Mouse (Mus musculus): Measurements from ENCODE around the gene Kcns1.
A peak's percentile ranks its signal among the peaks of the same experiment; 100 is the strongest.

Gene Kcns1

GRCm38 (mm10) chr2:164170902-164171301 is at the start of gene Kcns1:
Gene Kcns1 (minus strand): TSS chr2:164171113.
- peak; percentile 43 for DNase-seq

- no peak for DNase-seq
Observed at GRCm38 (mm10) chr2:164219295-164219694, 48.4 kb upstream of the Kcns1 start.

- no peak for DNase-seq
Observed at GRCm38 (mm10) chr2:164212711-164213110, 41.8 kb upstream of the Kcns1 start.

- DNase-seq = no peak
Observed at GRCm38 (mm10) chr2:164210892-164211291, 40.0 kb upstream of the Kcns1 start.

- no peak for DNase-seq
Observed at GRCm38 (mm10) chr2:164206676-164207075, 35.8 kb upstream of the Kcns1 start.

GRCm38 (mm10) chr2:164206011-164206410 is 35.1 kb upstream of the Kcns1 start:
- peak; percentile 26 for DNase-seq

GRCm38 (mm10) chr2:164199626-164200327 is 28.9 kb upstream of the Kcns1 start, which contains the start of gene Wfdc15a:
Gene Wfdc15a (minus strand): TSS chr2:164200130.
- no peak for DNase-seq

GRCm38 (mm10) chr2:164196700-164196990 is 25.7 kb upstream of the Kcns1 start:
- DNase-seq = no peak

- DNase-seq = no peak
Observed at GRCm38 (mm10) chr2:164195971-164196699, 25.2 kb upstream of the Kcns1 start.

- DNase-seq = no peak
Observed at GRCm38 (mm10) chr2:164194959-164195630, 24.2 kb upstream of the Kcns1 start.

GRCm38 (mm10) chr2:164192279-164192678 is 21.4 kb upstream of the Kcns1 start:
- no peak for DNase-seq

- no peak for DNase-seq
Observed at GRCm38 (mm10) chr2:164190576-164190975, 19.7 kb upstream of the Kcns1 start, which contains the start of gene Wfdc12. Gene Wfdc12 (minus strand): TSS chr2:164190608.

GRCm38 (mm10) chr2:164188722-164189121 is 17.8 kb upstream of the Kcns1 start:
- no peak for DNase-seq

GRCm38 (mm10) chr2:164184145-164184719 is 13.3 kb upstream of the Kcns1 start:
- no peak for DNase-seq

GRCm38 (mm10) chr2:164183340-164183739 is 12.4 kb upstream of the Kcns1 start:
- no peak for DNase-seq

- DNase-seq = no peak
Observed at GRCm38 (mm10) chr2:164182692-164183255, 11.9 kb upstream of the Kcns1 start, which contains the start of gene Wfdc5. Gene Wfdc5 (minus strand): TSS chr2:164182742.

GRCm38 (mm10) chr2:164180770-164181169 is 9.9 kb upstream of the Kcns1 start:
- peak; percentile 15 for DNase-seq

GRCm38 (mm10) chr2:164180124-164180523 is 9.2 kb upstream of the Kcns1 start:
- peak; percentile 55 for DNase-seq

GRCm38 (mm10) chr2:164177831-164178230 is 6.9 kb upstream of the Kcns1 start:
- DNase-seq = no peak

- DNase-seq = no peak
Observed at GRCm38 (mm10) chr2:164175850-164176249, 4.9 kb upstream of the Kcns1 start.

GRCm38 (mm10) chr2:164174649-164175395 is 3.9 kb upstream of the Kcns1 start:
- DNase-seq = peak; percentile 36

- no peak for DNase-seq
Observed at GRCm38 (mm10) chr2:164173394-164173793, 2.5 kb upstream of the Kcns1 start.
